Mouse (Mus musculus) hindlimb bud, embryonic 11.5 days (tissue): ENCODE measurements at regions not wholly inside any gene's neighbourhood (a gene's known extent, or its start where the extent isn't known, plus 50 kb on each side); places are given as distances from the start of the nearest gene placed in this dataset.

Experiments
- DNase-seq: peaks from one replicate; pipeline ENCODE4 v3.0.0-alpha.2; 2012; ENCODE audit warnings: low read depth, low spot score; ENCODE audit errors: extremely low spot score

DNA sequence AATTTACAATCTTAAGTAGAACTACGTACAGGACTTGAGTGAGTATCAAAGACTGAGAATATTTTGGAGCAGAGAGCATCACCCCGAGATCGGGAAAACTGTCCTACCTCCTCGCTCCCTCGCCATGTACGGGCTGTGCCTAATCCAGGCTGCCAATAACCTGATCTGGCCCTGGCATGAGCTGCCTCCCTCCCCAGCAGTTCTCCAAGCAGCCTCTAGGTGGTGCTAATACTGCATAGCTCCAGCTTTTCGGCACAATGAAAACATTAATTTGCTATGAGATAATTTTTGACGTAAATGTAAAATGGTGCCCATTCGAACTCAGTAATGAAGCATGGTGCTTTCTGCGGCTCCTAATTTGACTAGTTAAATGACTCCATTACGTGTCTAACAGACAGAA, 399.6 kb downstream of the Zfp536 start:
- DNase-seq: no peak

GRCm38 (mm10) chr7:37375044-37375443, 398.4 kb downstream of the Zfp536 start:
- DNase-seq: no peak

- DNase-seq: no peak
These were observed 397.9 kb downstream of the Zfp536 start for GRCm38 (mm10) chr7:37375591-37375990.

DNA sequence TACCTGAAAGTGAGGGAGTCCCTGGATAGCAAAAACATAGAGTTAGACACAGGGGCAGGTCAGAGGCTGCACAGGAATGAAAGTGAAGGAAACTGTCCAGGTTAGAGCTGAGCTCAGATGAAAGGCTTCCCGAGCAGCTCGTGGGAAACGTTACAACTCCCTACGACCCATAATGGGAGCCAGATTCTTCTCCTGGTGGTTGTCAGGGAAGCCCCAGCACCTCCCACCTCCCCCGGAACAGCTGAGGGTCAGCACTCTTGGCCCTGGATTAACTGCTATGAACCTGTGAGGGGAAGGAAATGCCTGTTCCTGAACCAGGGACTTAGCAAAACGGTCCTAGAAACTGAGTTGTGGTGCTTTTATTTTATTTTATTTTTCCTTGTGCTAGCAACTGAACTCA, 397.2 kb downstream of the Zfp536 start:
- DNase-seq: no peak

DNA sequence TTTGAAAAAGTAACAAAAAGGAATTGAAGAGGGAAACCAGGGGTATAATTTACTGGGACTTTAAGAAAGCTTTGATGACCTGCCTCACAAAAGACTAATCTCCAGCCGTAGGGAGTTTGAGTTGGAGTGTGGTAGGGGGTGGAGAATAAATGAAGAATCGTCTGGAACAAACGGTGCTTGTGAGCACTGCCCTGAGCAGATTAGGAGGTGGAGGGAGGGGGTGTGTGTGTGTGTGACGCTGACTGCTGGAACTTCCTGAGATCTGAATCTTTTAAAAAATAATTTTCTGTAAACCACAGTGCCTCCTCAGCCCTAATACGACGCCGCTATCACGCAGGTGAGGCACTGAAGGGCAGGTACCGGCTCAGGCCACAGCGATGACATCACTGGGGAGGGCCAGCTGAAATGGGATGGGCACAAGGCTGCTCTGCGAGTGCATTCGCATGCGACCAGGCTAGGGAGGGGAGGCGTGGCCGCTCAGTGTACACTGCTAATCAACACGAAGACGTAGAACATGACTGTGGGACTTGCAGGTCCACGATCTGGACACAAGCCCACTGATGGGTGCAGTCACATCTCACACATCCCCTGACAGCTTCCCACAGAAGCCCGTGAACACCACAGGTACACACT, 395.4 kb downstream of the Zfp536 start:
- no peak for DNase-seq

GRCm38 (mm10) chr7:37387871-37388270, 385.6 kb downstream of the Zfp536 start:
- no peak for DNase-seq

- no peak for DNase-seq
These were observed 384.4 kb downstream of the Zfp536 start for GRCm38 (mm10) chr7:37388843-37389702.

- DNase-seq: no peak
These were observed 383.7 kb downstream of the Zfp536 start for GRCm38 (mm10) chr7:37389703-37390087.

DNA sequence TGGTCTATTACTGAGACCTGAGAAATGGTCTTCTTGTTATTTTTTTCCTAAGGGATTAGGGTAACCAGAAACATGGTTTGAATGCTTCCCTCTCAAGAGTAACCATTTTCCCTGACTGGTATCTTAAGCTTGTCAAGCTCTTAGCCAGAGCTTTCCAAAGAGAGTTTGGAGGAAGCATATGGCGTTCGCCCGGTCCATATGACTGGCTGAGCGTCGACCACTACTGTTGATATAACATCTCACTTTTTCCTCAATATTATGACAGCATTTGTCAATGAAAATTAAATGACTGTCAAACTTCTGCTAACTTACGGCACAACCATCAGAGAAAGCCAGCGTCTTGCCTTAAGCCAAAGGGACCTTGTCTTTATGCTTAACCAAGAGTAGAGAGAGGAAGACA, 383.2 kb downstream of the Zfp536 start:
- no peak for DNase-seq

GRCm38 (mm10) chr7:37392122-37392521, 381.3 kb downstream of the Zfp536 start:
- no peak for DNase-seq

- DNase-seq: no peak
These were observed 380.8 kb downstream of the Zfp536 start for GRCm38 (mm10) chr7:37392604-37393003.

GRCm38 (mm10) chr7:37393071-37393470, 380.4 kb downstream of the Zfp536 start:
- no peak for DNase-seq

- DNase-seq: no peak
These were observed 378.4 kb downstream of the Zfp536 start for GRCm38 (mm10) chr7:37394965-37395426.

DNA sequence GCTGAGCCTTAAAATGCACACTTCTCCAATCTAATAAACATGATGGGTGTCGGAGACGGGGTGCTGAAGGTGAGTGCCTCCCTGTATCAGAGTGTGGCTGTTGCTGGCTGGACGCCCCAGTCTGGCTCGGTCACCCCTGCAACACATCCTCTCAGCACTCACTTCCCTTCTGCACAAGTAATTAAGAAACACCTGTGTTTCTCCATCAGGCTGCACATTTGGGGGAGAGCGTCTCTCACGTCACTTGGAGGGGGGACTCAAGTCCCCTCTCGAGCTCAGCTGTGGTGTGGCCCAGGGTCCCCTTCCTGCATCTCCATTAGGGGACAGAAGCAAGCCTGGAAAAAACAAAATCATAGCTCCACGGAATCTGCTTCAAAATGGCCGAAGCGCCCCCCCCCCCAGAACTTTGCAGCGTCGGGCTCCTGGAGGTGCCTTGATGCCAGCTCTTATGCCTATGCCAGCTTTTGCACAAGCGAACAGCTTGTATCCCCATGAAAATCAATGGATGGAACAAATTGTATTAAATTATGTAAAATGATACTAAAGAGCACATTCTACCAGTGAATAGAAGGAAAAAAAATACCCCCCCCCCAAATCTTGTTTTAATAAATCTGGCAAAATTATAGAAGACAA, 377.4 kb downstream of the Zfp536 start:
- no peak for DNase-seq

GRCm38 (mm10) chr7:37403483-37403882, 370.0 kb downstream of the Zfp536 start:
- no peak for DNase-seq

- DNase-seq: no peak
These were observed 360.1 kb downstream of the Zfp536 start for GRCm38 (mm10) chr7:37413350-37413749.

DNA sequence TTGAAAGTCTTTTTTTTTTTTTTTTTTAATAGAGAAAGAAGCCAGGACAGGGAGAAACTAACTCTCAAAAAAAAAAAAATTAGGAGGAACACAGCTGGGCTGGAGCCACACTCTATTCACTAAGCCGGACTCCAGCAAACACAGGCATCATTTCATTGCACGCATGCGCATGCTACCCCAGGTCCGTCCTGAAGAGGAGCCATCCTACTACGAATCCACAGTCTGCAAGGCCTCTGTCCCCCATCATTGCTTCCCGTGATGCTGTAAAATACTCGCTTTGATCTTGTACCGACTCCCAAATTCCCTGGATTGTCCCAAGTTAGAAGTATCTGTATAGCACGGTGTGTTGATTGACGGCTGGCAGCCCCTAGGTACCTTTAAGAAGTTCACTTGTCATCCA, 351.7 kb downstream of the Zfp536 start:
- no peak for DNase-seq
